Mouse (Mus musculus) CD4-positive, CD25-positive, alpha-beta regulatory T cell, adult 9 weeks (primary cell): Measurements from ENCODE around the gene Uba52. TPM values are rescaled to one million over a fixed set of nuclear protein-coding genes. Genes with fewer than 3 reads are reported as not detected.

Source experiments
- polyA plus RNA-seq: library from polyadenylated mRNA; unstranded; fragments of 100-300 nt; shearing (Covaris generic); gene quantifications from one replicate; pipeline ENCODE4 v1.2.1, GENCODE M21; 2017

The Uba52 gene
- 1,281 TPM for polyA plus RNA-seq

GRCm38 (mm10) chr8:70510228-70510915 is at the start of gene Uba52:
Gene Uba52, minus strand, starts transcription at chr8:70510801.

DNA sequence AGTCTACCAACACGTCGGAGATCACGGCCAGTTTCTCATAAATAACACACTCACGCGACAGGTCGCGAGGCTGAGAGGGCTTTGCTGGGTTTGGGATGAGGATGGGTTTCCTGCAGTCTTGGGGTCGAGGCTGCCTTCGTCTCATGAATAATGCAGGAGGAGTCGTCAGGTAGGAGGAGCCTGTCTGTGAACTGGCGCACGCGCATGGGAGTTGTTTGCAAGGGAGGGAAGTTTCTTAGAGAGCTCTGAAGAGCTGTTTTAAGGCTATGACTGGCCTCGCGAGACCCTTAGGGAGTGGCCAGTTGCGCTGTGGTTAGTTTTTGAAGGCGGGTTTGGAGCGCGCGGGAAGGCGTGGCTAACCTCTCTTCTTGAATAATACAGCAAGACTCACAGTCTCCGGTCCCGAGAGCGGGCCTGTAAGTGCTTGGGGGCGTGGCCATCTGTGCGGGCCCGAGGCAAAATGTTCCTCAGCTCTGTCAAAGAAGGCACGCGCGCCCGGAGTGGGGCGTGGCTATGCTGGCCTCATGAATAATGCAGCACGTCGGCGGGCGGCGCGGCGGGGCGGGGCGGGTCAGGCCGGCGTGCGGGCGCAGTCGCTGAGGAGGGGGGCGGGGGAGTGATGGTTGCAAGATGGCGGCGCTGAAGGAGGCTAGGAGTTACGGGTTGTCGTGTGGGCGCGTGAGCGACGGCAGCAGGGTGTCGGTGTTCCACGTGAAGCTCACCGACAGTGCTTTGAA is 28.6 kb upstream of the Uba52 start, which contains the start of gene Ell:
TSS of gene Ell (plus strand) at position 381 of the 737 bp plus-strand sequence.

DNA sequence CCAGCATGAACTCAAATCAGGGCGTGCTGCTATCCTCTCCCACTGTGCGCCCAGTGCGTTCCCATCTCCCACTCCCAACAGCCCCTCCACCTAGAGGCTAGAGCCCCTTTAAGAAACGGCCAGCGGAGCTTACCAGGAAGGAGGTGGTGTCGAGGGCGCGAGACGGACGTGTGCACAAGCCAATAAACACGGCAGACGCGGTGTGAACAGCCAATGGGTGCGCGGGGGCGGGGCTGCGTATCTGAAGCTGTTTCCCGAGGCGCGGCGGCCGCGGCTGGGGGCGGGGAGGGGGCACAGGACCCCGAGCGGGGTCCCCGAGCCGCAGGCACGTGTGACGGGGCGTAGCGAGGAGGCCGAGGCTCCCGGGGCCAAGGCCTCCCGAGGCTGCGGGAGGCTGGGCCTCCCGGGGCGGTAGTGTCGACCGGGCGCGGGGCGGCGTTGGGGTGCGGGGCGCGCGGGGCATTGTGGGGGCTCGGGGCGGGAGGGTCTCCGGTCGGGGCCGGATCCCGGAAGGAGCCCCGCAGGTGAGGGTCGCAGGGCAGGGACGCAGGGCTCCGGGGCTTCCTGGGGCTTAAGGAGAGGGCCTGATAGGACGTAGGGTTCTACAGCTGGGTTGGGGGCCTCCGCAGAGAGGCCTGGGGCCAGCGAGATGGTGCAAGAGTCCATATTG is 17.0 kb upstream of the Uba52 start, which contains the start of the genes Fkbp8 and Kxd1:
TSS of gene Fkbp8 (plus strand) at position 213 of the 670 bp plus-strand sequence.
TSS of gene Kxd1 (minus strand) at position 445 of the 670 bp plus-strand sequence.

DNA sequence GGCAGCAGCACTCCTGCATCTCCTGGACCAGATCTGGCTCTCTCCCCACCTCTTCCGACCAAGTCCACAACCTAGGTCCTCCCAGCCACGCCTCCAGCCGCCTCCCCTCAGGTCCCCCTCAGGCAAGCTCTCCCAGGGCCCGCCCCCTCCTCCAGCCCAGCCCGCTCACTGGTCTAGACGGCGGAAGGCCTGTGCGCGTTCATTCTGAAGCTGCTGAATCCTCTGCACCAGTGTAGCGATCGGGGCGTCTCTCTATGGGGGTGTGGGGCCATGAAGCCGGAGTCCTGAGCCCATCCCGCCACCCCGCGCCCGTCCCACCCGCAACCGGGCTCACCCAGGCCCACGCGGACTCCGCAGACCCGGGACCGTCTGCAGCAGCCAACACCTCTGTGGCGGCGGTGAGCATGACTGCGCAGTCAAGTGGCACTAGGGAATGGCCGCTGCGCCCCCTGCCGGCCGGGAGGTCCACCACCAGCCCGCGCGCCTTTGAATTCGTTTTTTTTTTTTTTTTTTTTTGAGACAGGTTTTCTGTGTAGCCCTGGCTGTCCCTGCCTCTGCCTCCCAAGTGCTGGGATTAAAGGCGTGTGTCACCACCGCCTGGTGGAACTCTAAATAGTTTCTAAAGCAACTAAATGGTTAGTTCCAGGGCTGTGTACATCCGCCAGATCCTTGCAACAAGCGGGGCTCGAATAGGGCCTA is 4.1 kb downstream of the Uba52 start, which contains the start of gene Rex1bd:
TSS of gene Rex1bd (minus strand) at position 425 of the 699 bp plus-strand sequence.

GRCm38 (mm10) chr8:70492664-70493640 is 17.6 kb downstream of the Uba52 start, which contains the start of gene Crlf1:
Gene Crlf1, plus strand, starts transcription at chr8:70493158.

DNA sequence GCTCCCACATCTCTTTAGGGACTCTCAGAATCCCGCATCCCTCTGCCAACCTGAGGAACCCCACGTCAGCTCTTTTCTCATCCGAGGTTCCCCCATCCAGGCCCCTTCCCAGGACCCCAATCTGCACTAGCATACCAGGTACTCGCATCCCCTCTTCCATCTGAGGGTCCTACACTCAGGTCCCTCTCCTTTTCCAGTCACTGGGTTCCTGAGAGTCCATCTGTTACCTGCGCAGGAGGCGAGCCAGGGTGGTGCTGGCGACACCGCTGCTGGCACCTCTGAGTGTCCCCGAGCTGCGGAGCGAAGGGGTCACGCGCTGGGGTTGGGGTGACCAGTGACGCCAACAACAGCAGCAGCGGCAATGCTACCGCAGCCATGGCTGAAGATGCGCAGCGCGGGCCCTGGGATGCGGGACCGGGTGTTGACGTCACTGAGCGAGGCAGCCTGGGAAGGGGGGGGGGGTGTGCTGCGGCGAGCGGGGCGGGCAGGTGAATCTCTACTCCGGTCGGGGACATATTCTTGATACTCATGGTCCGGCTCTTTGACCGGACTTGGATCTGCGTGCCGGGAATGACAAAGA is 23.6 kb downstream of the Uba52 start, which contains the start of gene Tmem59l:
TSS of gene Tmem59l (minus strand) at position 418 of the 580 bp plus-strand sequence.

GRCm38 (mm10) chr8:70476333-70477268 is 34.0 kb downstream of the Uba52 start, which contains the start of gene Klhl26:
Gene Klhl26, minus strand, starts transcription at chr8:70476968.

Other genes starting within 250 kb of the Uba52 start
- 1.3 TPM for gene Homer3, start 228.0 kb downstream of the Uba52 start, polyA plus RNA-seq
- 55.0 TPM for gene Ddx49, start 208.3 kb downstream of the Uba52 start, polyA plus RNA-seq
- 381 TPM for gene Cope, start 208.3 kb downstream of the Uba52 start, polyA plus RNA-seq
- gene Cers1, start 195.0 kb downstream of the Uba52 start, polyA plus RNA-seq = not detected
- not detected for gene Gdf1, start 181.0 kb downstream of the Uba52 start, polyA plus RNA-seq
- 3.1 TPM for gene Upf1, start 157.5 kb downstream of the Uba52 start, polyA plus RNA-seq
- 0.33 TPM for gene Comp, start 137.2 kb downstream of the Uba52 start, polyA plus RNA-seq
- gene Crtc1, start 71.2 kb downstream of the Uba52 start, polyA plus RNA-seq = 22.8 TPM
- gene Klhl26, start 33.8 kb downstream of the Uba52 start, polyA plus RNA-seq = 8.9 TPM
- gene Tmem59l, start 23.4 kb downstream of the Uba52 start, polyA plus RNA-seq = not detected
- not detected for gene Crlf1, start 17.6 kb downstream of the Uba52 start, polyA plus RNA-seq
- gene Rex1bd, start 4.0 kb downstream of the Uba52 start, polyA plus RNA-seq = 138 TPM
- gene Fkbp8, start 16.9 kb upstream of the Uba52 start, polyA plus RNA-seq = 424 TPM
- 106 TPM for gene Kxd1, start 17.2 kb upstream of the Uba52 start, polyA plus RNA-seq
- gene Ell, start 28.7 kb upstream of the Uba52 start, polyA plus RNA-seq = 42.7 TPM
- 48.6 TPM for gene Isyna1, start 83.6 kb upstream of the Uba52 start, polyA plus RNA-seq
- 12.8 TPM for gene Ssbp4, start 98.1 kb upstream of the Uba52 start, polyA plus RNA-seq
- gene Lrrc25, start 105.4 kb upstream of the Uba52 start, polyA plus RNA-seq = 0.57 TPM
- not detected for gene Gdf15, start 121.7 kb upstream of the Uba52 start, polyA plus RNA-seq
- 9.7 TPM for gene Pgpep1, start 149.6 kb upstream of the Uba52 start, polyA plus RNA-seq
- gene Lsm4, start 162.4 kb upstream of the Uba52 start, polyA plus RNA-seq = 259 TPM
- 12.8 TPM for gene Jund, start 188.1 kb upstream of the Uba52 start, polyA plus RNA-seq
- gene Iqcn, start 192.7 kb upstream of the Uba52 start, polyA plus RNA-seq = 0.07 TPM
- gene Gm3336, start 207.7 kb upstream of the Uba52 start, polyA plus RNA-seq = not detected
- 0.41 TPM for gene Pde4c, start 212.9 kb upstream of the Uba52 start, polyA plus RNA-seq
- gene Rab3a, start 243.9 kb upstream of the Uba52 start, polyA plus RNA-seq = 9.9 TPM